Mouse (Mus musculus) adrenal gland, postnatal 10 days (tissue): ENCODE measurements at regions not wholly inside any gene's neighbourhood (a gene's known extent, or its start where the extent isn't known, plus 50 kb on each side); places are given as distances from the start of the nearest gene placed in this dataset.

Source experiments
- DNase-seq: peaks from one replicate; pipeline ENCODE4 v3.0.0; 2021; ENCODE audit warnings: mixed read lengths

DNA sequence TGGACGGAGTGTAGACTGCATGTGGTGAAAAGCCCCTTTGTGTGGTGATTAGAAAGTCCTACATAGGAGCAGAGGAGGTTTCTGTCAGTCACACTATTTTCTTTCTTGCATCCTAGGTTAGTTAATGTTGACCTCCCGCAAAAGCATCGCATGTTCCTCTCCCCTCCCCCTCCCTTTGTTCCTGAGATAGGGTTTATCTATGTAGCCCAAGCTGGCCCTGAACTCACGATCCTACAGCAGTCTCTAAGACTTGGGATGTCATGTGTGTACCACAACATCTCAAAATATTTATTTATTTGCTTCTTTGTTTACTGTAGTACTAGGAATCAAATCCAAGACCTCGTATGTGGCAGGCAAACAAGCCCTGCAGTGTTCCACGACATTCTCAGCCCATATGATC is 116.2 kb upstream of the Serp2 start:
- DNase-seq, result no peak

DNA sequence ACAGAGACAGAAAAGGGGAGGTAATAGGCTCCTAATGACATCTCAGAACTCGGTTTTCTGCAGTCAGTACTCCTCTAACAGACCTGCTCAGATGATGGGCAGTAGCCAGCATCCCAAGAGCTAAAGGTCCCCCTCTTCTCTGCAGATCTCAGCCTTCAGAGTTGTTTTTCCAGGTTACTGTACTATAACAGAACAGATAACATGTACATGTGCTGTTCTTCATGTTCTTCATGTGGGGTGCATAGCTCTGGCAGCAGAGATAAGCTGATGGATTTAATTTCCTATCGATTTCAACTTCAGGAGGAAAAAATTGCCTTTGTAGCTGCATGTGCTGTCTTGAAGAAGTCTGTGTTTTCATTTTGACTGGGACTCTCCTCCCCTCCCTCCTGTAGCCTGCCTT is 115.8 kb upstream of the Serp2 start:
- DNase-seq, result no peak

DNA sequence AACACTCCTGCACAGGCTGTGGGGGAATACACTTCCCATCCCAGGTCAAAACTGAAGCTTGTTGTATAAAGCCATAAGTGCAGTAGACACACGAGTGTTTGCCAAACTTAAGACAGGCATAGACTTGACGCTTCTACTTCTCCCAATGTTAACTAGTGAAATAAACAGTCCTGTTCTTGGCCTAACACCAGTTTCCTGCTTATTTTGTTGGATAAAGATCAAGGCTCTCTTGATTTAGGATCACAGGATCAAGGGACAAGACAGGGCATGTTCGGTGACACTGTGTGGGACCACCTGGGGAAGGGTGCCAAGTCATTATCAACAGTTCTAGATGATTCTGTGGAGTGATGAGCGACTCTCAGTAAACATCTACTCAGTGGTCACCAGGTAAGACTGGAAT is 114.3 kb upstream of the Serp2 start:
- DNase-seq, result no peak

DNA sequence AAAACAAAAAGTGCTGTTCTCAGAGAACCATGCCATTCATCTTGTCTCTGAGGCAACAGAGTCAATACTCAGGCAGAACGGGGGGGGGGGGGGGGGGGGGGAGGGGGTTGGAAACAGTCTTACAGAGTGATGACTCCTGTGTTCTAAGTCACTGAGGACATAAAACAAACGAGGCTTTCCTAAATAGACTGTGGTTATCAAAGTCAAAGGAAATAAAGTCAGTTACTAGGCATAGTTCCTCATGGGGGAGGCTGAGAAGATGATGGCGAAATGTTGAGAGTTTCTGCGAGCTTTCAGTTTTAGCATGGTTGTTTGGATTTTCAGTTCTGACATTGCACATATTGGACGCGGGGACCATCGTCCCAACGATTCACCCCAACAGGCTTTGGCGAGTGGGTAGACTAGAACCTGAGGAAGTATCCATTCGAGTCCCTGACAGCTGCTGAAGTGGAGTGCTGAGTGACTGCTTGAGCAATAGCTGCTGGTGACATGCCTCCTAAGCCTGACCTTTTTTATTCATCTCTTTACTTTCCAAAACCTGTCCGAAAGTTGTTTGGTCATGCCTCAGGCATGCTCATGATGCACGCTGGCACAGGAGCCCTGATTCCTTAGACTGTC is 109.2 kb upstream of the Serp2 start:
- no peak for DNase-seq

DNA sequence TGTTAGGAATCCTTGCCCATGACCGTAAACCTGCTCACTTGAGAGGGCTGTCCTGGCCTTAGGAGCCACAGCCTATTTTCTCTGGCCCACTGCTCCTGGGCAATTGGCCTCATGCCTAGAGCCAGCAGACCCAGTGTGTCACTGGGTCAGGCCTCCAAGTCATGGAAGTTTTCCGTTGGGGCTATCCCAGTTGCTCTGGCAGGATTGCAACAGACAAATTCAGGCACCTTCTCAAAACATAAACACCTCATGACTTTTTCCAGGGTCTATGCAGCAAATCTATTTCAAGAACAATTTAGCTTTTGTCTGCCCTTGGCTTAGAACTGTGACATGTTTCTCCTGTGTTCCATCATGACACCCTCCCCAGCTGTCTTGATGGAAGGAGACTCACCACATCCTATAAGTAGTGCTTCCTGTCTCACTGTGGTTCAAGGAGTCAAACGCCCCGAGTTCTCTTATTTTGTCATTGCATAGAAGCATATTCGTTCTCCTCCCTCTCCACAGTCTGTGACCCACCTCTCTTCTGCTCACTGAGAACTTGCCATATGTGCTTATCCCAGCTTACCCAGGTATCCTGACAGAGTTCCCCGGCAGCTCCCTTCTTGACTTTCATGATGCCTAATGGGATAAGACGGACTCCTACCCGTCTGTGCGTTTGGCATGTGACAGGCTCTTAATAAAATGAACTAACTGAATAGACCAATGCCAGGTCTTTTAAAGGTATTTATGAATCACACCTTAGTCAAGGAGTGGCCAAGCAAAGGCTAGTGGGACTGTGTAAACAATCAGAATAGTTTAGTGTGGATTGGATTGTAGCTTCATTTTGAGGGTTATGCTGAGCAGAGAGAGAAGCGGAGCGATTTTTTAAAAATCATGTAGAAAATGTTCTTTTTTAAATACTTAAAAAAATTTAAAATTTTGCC is 108.2 kb upstream of the Serp2 start:
- peak; percentile 57 for DNase-seq

DNA sequence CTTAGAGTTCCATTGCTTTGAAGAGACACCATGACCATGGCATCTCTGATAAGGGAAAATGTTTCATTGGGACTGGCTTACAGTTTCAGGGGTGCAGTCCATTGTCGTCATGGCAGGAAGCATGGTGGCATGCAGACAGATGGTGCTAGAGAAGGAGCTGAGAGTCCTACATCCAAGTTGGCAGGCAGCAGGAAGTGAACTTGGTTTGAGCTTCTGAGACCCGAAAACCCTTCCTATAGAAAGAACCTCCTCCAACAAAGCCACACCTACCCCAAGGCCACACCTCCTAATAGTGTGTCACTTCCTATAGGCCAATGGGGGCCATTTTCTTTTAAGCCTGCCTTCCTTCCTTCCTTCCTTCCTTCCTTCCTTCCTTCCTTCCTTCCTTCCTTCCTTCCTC is 107.1 kb upstream of the Serp2 start:
- DNase-seq, result no peak

DNA sequence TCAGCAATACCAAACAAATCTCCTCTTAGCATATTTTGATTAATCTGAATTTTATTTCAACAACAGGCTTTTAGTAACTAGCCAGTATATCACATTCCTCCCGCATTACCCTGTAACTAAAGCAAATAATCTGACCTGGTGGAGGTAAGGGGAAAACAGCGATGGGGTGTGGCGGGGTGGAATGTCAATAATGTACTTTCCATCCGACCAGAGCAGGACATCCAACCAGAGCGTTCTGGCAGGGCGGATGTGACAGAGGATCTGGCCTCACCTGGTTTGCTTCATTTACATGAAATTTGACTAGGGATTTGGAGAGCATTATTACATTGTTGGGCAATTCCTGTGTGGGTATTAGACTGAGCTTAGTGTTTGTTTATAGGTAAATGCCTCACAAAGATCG is 106.2 kb upstream of the Serp2 start:
- DNase-seq, result no peak

DNA sequence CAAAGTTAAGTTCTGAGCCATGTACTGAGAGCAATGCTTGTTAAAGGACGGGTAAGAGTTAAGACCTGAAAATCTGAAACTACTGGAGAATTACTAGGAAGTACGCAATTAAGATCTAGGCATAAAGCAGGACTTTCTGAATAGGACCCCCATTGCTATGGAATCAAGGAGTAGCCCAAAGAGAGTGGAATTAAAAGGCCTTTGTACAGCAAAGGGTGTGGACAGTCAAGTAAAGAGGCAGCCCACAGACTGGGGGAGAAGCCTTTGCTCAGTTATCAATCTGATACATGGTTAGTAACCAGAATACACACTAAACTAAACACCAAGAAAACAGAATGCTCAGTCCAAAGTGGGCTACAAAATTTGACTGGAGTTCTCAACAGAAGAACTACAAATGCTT is 104.2 kb upstream of the Serp2 start:
- no peak for DNase-seq

DNA sequence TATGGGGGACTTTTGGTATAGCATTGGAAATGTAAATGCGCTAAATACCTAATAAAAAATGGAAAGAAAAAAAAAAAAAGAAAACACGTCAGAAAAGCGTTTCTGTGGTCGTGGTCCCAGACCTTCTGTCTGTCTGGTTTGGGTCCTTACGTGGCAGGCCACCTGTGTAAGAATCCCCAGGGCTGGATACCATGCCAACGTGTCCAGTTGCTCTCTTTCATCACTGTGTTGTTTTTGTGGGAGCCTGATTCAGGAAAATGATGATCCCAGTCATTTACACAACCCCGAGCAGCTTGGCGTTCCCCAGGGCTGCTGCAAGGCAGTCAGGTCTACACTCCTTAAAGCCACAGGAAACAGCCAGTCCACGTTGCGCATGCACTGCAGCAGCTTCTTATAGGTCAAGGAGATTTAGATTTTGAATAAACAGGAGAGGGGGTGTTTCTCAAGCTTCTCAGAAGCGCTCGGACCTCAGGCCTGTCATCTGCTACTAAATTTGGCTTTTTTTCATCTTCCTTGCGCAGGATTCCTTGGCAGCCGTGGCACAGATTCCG is 102.3 kb upstream of the Serp2 start:
- peak; percentile 35 for DNase-seq

DNA sequence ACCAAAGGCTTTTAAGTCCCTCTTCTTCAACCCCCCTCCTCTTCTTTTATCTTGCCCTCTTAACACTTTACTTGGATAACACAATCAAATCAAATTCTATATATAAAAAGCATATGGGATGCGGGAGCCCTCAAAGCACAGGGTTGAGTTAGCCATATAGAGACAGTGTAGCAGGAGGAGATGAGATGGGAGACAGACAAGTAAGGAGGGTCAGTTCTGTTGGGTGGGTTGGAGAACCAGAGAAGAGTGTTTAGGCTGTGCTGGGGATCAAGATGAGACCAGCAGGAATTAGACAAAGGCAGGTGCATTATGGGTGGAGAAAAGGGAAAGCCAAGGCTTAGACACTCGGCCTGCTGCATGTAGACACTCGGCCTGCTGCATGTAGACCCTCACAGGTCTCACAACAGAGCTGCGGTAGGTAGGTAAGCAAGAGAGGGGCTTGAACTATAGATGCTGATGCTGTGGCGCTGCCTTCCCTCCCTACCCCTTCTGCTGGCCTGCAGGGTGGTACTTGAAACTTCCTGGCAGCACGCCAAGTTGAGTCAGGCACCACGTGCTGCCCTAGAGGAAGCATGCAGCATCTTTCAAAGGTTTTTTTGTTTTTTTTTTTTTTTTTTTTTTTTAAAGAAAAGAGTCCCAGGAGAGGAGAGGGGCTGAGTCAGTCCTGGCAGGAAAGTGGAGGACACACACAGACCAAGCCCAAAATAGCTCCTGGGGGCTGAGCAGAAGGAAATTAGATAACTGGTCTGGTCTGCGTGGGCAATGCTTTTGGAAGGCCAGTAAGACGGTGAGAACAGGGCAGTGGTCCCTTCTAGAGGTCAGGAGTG is 101.3 kb upstream of the Serp2 start:
- peak; percentile 75 for DNase-seq

DNA sequence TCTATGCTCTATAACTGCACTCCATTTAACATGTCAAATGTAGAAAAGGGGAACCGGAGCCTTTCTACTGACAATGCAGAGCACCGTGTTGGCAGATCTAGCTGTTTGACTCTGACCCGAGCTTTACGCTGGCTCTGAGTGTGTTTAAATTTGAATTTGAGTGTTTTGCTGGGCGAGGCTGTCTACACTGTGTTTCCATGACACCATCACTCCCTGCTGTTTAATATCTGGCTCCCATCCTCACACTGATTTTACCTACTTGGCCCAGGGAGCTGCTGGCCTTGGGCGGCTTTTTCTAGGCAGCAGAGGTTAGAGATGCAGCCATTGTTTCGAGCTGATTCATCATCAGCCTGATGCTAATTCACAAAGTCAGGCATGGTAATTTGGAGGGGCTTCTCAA is 100.7 kb upstream of the Serp2 start:
- DNase-seq, result peak; percentile 30

DNA sequence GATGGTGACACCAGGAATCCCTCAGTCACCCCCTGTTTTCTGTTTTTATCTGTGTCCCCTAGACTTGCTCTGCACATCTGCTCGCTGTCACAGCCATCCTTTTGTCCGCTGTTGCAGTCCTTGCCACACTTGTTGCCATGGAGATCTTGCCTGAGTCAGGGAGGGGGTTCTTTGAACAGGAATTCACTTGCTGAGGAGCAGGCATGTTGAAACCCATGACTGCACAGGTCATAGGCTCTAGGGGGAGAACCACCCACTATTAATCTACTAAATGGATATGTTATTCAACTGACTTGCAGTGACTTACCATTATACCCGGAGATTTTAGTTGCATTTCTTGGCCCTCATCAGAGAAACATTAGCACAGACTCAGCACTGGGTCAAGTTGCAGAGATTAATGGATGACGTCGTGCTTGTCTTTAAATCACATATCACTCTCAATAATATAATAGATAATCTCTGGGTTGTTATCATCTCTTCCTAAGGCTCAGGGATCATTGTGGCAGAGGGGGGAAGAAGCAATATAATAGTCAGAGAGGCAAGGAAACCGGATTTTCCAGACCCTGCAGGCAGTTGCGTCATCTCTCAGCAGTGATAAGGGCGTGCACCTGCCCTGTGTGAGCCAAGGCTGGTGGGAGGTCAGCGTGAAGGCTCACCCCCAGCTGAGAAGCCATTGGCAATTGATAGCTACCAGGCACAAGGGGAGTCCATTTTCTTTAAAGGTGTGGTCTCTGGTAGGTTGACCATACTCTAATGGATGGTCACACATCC is 95.9 kb upstream of the Serp2 start:
- no peak for DNase-seq

DNA sequence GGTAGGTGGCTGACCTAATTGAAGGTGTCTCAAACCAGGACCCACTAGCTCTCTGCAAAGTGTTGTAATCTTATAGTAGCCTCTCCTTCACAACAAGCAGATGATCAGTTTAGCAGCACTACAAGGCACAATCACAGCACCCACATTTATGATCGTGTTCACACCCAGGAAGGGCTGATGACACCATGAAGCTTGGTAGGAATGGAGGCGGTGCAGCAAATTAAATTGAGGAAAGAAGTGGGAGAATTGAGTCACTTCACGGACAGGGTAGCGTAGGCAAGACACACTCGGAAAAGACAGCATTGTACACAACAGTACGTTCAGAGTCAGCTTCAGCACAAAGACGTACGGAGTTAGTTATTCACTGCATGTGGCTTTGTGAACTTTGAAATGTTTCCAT is 94.4 kb upstream of the Serp2 start:
- DNase-seq, result no peak

DNA sequence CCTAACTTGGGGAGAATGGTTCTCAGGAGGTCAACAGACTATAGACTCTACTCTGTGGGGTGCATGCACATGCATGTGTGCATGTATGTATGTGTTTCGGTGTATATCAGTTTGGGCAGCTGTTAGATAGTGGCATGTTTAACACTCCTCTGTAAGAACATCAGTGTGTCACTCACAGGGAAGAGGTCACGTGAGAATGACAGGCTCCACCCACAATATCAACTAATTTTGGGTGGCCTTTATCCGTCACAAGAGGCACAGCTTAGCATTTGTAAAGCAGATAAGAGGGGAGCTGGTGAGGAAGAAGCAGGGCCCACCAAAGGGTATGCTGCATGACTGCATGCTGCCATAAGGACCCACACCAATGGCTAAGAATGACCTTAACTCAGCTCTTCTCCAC is 93.2 kb upstream of the Serp2 start:
- DNase-seq, result no peak

DNA sequence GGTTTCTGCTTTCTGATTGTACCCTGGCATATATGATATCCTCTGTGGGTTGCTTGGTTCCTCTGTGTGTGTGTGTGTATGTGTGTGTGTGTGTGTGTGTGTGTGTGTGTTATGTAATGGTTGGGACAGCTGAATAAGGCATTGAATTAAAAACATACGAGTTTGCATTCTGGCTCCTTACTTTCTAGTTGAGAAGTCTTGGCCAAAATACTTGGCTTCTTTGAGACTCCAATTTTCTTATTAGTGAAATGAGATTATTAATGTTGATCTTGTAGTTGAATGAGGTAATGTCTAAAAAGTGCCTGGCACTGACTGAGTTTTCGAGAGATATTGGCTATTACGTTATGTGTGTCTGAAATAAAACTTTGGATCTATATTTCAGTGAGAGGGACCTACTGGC is 88.0 kb upstream of the Serp2 start:
- DNase-seq, result no peak

DNA sequence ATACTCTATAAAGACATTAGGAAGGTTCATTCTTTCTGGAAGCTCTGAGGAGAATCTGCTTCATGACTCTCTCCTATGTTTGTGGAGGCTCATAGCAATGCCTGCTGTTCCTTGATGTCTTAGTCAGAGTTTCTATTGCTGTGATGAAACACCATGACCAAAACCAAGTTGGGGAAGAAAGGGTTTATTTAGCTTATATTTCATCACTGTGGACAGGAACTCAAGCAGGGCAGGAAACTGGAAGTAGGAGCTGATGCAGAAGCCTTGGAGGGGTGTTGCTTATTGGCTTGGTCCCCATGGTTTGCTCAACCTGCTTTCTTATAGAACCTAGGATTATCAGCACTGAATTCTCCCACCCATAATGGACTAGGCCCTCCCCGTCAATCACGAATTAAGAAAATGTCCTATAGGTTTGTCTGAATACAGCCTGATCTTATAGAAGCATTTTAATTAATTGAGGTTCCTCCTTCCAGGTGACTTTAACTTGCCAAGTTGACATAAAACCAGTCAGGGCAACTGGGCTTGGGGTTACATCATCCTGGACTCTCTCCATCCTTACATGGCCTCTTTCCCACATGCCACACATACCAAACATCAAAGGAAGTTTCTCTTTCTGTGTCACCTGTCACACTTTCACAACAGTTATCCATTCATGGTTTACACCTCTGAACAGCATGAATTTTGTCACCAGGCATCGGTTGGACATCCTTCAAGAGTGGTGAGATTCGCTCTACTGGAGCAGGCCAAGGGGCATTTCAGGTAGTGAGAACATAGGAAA is 85.3 kb upstream of the Serp2 start:
- no peak for DNase-seq

DNA sequence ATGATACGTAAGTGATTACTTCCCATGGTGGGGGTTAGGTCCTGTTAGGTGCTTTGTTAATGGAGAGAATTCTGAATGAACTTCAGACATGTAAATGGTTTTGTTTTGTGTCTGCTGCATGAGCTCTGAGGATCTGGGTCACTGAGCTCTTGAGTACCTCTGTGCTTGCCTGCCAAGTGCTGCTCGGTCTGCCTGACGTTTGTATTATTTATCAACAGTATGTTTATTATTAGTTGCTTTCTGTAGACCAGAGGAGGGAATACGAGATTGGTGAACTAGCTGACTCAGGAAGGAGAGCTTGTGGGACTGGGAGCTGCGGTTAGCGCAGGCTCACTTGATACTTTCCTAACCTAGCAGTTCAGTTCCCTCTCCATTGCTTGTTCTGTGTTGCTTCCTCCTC is 76.5 kb upstream of the Serp2 start:
- DNase-seq, result no peak

DNA sequence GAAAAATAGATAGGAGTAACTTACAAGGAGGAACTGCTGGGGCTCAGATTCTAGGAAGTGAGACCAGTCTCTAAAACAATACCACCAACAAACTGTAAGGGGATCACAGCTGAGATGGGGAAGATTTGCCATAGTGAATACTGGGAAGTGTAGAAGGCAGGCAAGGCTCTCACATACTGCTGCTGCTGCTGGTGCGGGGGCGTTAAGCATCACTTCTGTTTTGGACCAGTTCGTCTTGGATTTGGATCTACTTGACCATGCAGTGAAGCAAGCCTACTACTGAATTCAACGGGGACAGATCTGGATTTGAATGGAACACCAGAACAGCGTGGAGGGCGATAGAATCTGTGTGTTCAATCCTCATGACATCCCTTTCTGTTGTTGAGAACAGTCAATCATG is 76.1 kb upstream of the Serp2 start:
- DNase-seq, result no peak

DNA sequence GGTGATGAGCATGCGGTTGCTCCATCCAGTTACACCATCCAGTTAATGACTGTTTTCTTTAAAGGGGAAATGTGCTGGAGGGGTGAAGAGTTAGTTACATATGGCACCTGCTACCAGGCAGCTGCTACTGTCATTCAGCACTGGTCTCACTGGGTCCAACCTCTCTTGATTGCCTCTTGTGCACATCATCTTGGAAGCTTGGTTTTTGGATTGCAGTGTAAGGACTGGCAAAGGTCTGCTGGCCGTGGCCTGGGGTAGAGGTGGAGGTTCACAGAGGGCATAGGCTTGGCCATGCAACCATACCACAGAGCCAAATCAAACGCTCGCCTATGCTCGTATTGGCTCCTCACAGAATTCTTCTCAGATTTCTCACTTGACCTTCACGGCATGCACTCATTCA is 75.1 kb upstream of the Serp2 start:
- peak; percentile 65 for DNase-seq

DNA sequence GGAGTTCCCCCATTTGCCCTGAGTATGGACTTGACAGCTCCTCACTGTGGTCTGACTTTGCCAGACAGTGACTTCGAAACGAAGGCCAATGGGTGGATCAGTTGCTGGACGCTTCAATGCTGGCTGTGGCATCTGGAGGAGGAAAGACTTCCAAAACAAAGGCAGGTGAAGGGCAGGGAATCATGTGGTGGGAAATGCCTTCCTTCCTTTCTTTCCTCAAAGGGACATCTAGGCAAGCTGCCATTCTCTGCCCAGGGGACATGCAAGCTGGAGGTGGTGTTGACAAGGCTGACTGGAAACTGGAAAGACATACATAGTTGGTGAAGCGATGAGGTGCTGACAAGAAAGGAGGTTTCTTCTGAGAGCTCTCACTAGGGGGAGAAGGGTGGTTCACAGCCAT is 74.5 kb upstream of the Serp2 start:
- DNase-seq, result peak; percentile 72

DNA sequence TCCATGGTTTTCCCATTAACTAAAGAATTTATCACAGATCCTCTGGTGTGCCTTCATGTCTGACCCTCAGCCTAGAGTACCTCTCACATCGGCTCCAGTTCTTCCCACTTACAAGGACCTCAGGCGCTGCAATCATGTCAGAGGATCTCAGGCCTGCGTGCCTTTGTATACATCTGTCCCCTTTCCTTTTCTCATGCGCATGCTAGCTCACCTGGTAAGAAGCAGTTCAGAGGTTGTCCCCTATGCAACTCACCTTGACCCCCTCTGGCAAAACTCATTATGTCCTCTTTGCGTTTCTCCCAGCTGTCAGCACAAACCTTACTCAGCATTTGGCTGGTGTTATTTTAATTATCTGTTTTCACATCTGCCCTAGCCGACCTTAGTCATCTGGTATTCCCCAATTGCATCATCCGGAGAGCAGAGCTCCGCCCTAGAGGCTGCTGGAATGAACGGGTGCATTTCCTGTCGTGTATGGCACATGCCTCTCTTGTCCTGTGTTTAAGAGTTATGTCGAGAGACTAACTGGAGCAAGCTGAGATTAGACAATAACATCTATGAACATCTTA is 73.3 kb upstream of the Serp2 start:
- DNase-seq, result no peak
